Comparison of ENCODE assay signal across 8 mouse cellular contexts in the genomic region with DNA sequence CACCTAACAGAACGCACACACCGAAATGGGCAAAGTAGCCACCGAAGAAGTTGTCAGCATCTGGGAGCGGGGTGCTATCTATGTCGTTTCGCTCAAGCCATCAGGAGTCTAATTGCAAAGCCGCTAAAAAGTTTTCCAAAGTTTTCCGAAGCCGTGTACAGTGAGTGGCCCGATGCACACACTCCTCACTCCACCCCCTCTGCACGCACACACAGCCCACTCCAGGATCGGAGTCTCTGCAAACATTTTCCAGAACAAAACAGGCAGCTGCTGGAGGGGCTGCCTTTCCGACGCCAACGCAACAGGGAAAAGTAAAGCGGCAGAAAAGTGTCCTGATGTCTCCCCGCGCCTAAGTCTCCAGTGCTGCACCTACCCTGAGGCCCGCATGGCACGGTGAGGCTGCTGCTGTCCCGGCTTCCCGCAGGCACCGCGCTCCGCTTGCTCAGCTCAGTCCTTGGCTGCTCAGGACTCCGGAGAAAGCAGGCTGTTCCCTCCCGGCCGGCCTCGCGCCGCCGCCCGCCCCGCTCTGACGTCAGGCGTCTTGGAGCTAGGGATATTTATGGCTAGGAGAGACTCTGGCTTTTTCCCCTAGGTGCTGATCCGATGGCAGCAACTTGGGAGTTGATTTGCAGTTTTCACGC. TPM values are rescaled to one million over a fixed set of nuclear protein-coding genes. Genes with fewer than 3 reads are reported as not detected.
DNase-seq lines count a peak whose midpoint lies in the region; ATAC-seq lines count a peak whose summit lies in the region.

Daam2 (minus strand) TSS at position 514 of the 641 bp plus-strand sequence.

- ATAC-seq in intestine, embryonic 16.5 days = peak; percentile 95
- peak; percentile 93 for ATAC-seq in midbrain, embryonic 12.5 days (ENCODE audit: low FRiP score, low read depth)
- ATAC-seq in stomach, embryonic 15.5 days (ENCODE audit: insufficient read depth, low FRiP score, low read depth) = peak; percentile 87

- intact Hi-C loops in gastrocnemius, postnatal 36 days (cut with DNase I) = no loop called here
- intact Hi-C loops in left cerebral cortex, postnatal 36 days (cut with DNase I) = no loop called here

- 2% methylated on average over 38 of the region's 38 CpGs for WGBS in intestine, embryonic 16.5 days
- 4% methylated on average over 38 of the region's 38 CpGs for WGBS in midbrain, embryonic 12.5 days
- WGBS in stomach, embryonic 15.5 days = under 1% methylated on average over 38 of the region's 38 CpGs

- H3K27ac ChIP-seq in intestine, embryonic 16.5 days (ENCODE audit: low read length) = peak within 1 kb of the TSS; percentile 79
- no peak within 1 kb of the TSS for H3K27ac ChIP-seq in midbrain, embryonic 12.5 days (replicated peaks)
- H3K27ac ChIP-seq in stomach, embryonic 15.5 days = peak within 1 kb of the TSS; percentile 90

- H3K9ac ChIP-seq in intestine, embryonic 16.5 days (ENCODE audit: low read depth, low read length) = peak within 1 kb of the TSS; percentile 74
- peak within 1 kb of the TSS; percentile 61 for H3K9ac ChIP-seq in midbrain, embryonic 12.5 days (replicated peaks)
- peak within 1 kb of the TSS; percentile 56; the same call in 1 of the 2 replicates for H3K9ac ChIP-seq in stomach, embryonic 15.5 days

- no peaks in the 10 kb centered on the region for H3K36me3 ChIP-seq in intestine, embryonic 16.5 days (ENCODE audit: control insufficient read depth, insufficient read depth, low read length)
- H3K36me3 ChIP-seq in midbrain, embryonic 12.5 days = no peaks in the 10 kb centered on the region
- no peaks in the 10 kb centered on the region for H3K36me3 ChIP-seq in stomach, embryonic 15.5 days

- H3K4me2 ChIP-seq in intestine, embryonic 16.5 days (ENCODE audit: low read depth, low read length) = peak within 1 kb of the TSS; percentile 74
- H3K4me2 ChIP-seq in midbrain, embryonic 12.5 days (replicated peaks) = peak within 1 kb of the TSS; percentile 78
- peak within 1 kb of the TSS; percentile 72 for H3K4me2 ChIP-seq in stomach, embryonic 15.5 days

- H3K9me3 ChIP-seq in intestine, embryonic 16.5 days (ENCODE audit: control insufficient read depth, low read length) = no peaks in the 10 kb centered on the region
- H3K9me3 ChIP-seq in midbrain, embryonic 12.5 days = no peaks in the 10 kb centered on the region
- H3K9me3 ChIP-seq in stomach, embryonic 15.5 days = no peaks in the 10 kb centered on the region

- H3K27me3 ChIP-seq in intestine, embryonic 16.5 days (replicated peaks; ENCODE audit: control insufficient read depth, insufficient read depth, low read length) = no peaks in the 10 kb centered on the region
- peaks cover 37% of the 10 kb centered on the region for H3K27me3 ChIP-seq in midbrain, embryonic 12.5 days
- no peaks in the 10 kb centered on the region for H3K27me3 ChIP-seq in stomach, embryonic 15.5 days (replicated peaks)

- peaks cover 9% of the 10 kb centered on the region; the same call in 1 of the 2 replicates for H3K4me1 ChIP-seq in intestine, embryonic 16.5 days (ENCODE audit: control insufficient read depth, insufficient read depth, low read length)
- peaks cover 8% of the 10 kb centered on the region for H3K4me1 ChIP-seq in midbrain, embryonic 12.5 days
- H3K4me1 ChIP-seq in stomach, embryonic 15.5 days = 0 out of 2 replicates have a peak, but pooled peaks cover 4% of the 10 kb centered on the region

- H3K4me3 ChIP-seq in intestine, embryonic 16.5 days (ENCODE audit: low read length) = peak within 1 kb of the TSS; percentile 57
- peak within 1 kb of the TSS; percentile 42 for H3K4me3 ChIP-seq in midbrain, embryonic 12.5 days
- peak within 1 kb of the TSS; percentile 58 for H3K4me3 ChIP-seq in stomach, embryonic 15.5 days (replicated peaks)

- DNase-seq in adrenal gland, adult 2 months = peak; percentile 92
- peak; percentile 67 for DNase-seq in embryo, embryonic 11.5 days (ENCODE audit: low read depth, low spot score)
- DNase-seq in gastrocnemius, postnatal 36 days = peak; percentile 76 to 77
- peak; percentile 68 to 79 for DNase-seq in left cerebral cortex, postnatal 36 days (ENCODE audit: low spot score in 2 of 2)
- DNase-seq in B cell, adult 2 months = no peak

RNA-seq across cellular contexts. Expression of gene Daam2, which starts in this region (rescaled TPM):
- 10 to 100 TPM; 29.8 to 35.9 TPM for total RNA-seq in adrenal gland, adult 2 months (2021)
- polyA plus RNA-seq in adrenal gland, adult 2 months (2012; rRNA removed) = 8.2 and 9.3 TPM in 2 replicates
- total RNA-seq in gastrocnemius, postnatal 36 days (2021) = 1 to 10 TPM; 5.2 to 5.5 TPM
- 3.3 and 3.5 TPM in 2 replicates for polyA plus RNA-seq in intestine, embryonic 16.5 days (2015; fragmentation: Nextera tagmentation; extraction: Ambion mirVana)
- total RNA-seq in left cerebral cortex, postnatal 36 days (2021) = 10 to 100 TPM; 47.0 to 57.3 TPM
- polyA plus RNA-seq in midbrain, embryonic 12.5 days (2016; fragmentation: Nextera tagmentation; extraction: Ambion mirVana) = 1.9 and 2.0 TPM in 2 replicates
- 6.6 and 7.2 TPM in 2 replicates for polyA plus RNA-seq in stomach, embryonic 15.5 days (2015; fragmentation: Nextera tagmentation; extraction: Ambion mirVana)

Comparison
In these comparisons a context has a peak if more than half of its experiments do, and no peak if none do; other contexts are left out.
1. RNA of gene Daam2 (total RNA-seq): 47.0 to 57.3 TPM in left cerebral cortex, postnatal 36 days and 29.8 to 35.9 TPM in adrenal gland, adult 2 months; 5.2 to 5.5 TPM in gastrocnemius, postnatal 36 days; every median in the first group is over 4 times any median in the second.
2. DNase-seq: peak in adrenal gland, adult 2 months (single experiment), embryo, embryonic 11.5 days (single experiment), gastrocnemius, postnatal 36 days (2 of 2) and left cerebral cortex, postnatal 36 days (2 of 2); none in B cell, adult 2 months (0 of 2).
3. Peak in every context shown above with its lines, with median percentiles within 50 percentile points of each other: ATAC-seq, H3K4me2 ChIP-seq, H3K4me3 ChIP-seq and H3K9ac ChIP-seq.